Mouse (Mus musculus) right cerebral cortex, postnatal 10 days (tissue): ENCODE measurements around the gene Hprt.
"Not testable (repeated sequence)": the region's sequence is repeated elsewhere in the genome, so short reads cannot be mapped to it uniquely, and the experiment has no call there.

ENCODE experiments used
- DNase-seq, 2 experiments: peaks; one replicate each; pipeline ENCODE4 v3.0.0; 2021; ENCODE audit warnings: low spot score in 2 of 2

Gene Hprt

GRCm38 (mm10) chrX:52987905-52988783 lies at the start of gene Hprt:
Hprt (plus strand) TSS chrX:52988137.
- peak; percentile 89 to 90 for DNase-seq

- DNase-seq = no peak
Observed at GRCm38 (mm10) chrX:52945509-52945908, 42.4 kb upstream of the Hprt start.

DNA sequence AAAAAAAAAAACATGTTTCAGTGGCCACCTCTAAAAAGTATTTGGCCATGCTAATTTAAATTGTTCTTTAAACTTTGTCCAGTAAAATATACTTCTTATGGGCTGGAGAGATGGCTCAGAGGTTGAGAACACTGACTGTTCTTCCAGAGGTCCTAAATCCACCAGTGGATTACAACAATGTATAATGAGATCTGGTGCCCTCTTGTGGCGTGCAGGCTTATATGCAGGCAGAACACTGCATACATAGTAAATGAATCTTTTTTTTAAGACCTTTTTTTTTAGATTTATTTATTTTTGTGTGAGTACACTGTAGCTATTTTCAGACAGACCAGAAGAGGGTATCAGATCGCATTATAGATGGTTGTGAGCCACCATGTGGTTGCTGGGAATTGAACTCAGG lies 38.2 kb upstream of the Hprt start:
- peak in 1 of 2 experiments; percentile 24 for DNase-seq

DNA sequence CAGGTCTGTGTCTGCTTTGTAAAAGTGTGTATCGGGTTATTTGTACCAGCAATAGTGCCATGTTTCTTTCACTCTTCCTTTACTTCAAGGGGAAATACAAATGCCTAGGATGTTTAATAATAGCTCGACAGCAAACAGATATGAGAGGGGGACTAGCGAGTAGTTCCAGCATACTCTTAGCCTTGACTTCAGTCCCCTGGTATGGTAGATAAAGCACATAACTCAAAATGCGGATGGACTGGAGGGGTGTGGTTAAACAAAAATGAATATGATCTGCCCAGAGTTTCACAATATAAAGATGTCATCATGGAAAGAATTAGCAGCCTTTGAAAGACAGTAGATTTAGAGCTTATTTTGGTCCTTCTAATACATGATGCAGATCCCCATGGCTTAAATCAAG lies 31.0 kb upstream of the Hprt start:
- DNase-seq = no peak

GRCm38 (mm10) chrX:52961559-52962110 lies 26.3 kb upstream of the Hprt start:
- peak in 1 of 2 experiments; percentile 21 for DNase-seq

DNA sequence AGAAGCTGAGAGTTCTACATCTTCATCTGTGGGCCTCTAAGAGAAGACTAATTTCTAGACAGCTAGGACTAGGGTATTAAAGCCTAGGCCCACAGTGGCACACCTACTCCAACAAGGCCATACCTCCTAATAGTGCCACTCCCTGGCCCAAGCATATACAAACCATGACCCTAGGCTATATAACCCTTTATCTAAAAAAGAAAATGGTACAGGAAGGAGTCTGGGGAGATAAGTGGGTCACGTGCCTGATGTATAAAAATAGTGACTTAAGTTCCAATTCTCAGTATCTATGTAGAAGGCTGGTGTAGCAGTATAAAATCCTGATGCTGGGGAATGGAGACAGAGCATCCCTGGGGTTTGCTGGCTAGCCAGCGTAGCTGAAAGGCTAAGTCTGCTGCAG lies 22.8 kb upstream of the Hprt start:
- DNase-seq = no peak

GRCm38 (mm10) chrX:52971211-52972006 lies 16.5 kb upstream of the Hprt start:
- DNase-seq = no peak

- no peak for DNase-seq
Observed at GRCm38 (mm10) chrX:52972129-52972528, 15.8 kb upstream of the Hprt start.

- DNase-seq = no peak
Observed at GRCm38 (mm10) chrX:52972680-52973079, 15.3 kb upstream of the Hprt start.

GRCm38 (mm10) chrX:52978576-52978975 lies 9.4 kb upstream of the Hprt start:
- DNase-seq = no peak

DNA sequence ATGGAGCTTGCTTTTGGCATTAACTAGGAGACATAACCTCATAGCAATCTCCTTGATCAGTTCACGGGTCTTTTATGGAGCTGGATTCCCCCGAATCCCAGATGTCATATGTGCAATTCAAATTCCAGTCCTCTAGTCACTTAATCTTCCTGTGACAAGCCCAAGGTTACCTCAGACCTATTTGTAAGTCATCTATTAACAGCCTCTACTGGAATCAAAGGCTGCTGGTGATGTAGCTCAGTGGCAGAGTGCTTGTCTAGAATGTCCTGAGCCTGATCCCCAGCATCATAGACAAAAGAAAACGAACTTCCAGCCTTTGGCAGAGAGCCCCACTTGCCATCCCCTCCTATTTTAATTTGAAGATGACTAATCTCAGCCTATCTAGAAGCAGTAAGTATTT lies 6.6 kb upstream of the Hprt start:
- no peak for DNase-seq

DNA sequence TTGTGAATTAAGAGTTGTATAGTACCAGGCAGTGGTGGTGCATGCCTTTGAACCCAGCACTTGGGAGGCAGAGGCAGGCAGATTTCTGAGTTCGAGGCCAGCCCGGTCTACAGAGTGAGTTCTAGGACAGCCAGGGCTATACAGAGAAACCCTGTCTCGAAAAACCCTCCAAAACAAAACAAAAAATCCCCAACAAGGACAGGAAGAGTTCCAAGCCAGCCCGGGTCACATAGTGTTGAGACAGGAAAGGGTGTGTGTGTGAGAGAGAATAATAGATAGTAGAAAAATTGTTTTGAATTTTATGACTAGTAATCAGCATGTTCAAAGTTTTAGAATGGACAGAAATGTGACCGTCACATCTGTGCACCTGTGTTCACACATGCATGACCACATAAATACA lies 6.8 kb downstream of the Hprt start:
- not testable (repeated sequence) for DNase-seq

GRCm38 (mm10) chrX:53004887-53005286 lies 16.9 kb downstream of the Hprt start:
- not testable (repeated sequence) for DNase-seq

- DNase-seq = no peak
Observed at GRCm38 (mm10) chrX:53006062-53006461, 18.1 kb downstream of the Hprt start.

DNA sequence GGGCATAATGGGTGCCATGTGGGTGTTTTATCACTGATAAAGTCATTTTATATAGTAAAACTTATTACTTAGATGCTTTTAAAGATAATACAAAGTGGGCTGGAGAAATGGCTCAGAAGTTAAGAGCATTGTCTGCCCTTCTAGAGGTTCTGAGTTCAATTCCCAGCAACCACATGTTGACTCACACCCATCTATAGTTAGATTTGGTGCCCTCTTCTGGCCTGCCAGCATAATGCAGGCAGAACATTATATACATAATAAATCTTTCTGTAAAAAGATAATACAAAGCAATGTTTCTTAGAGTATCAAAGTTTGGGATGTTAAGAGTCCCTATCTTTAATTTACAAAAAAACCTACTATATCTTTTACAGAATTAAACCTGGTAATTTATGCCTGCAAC lies 27.6 kb downstream of the Hprt start:
- no peak for DNase-seq

- no peak for DNase-seq
Observed at GRCm38 (mm10) chrX:53023021-53023420, 35.1 kb downstream of the Hprt start.

DNA sequence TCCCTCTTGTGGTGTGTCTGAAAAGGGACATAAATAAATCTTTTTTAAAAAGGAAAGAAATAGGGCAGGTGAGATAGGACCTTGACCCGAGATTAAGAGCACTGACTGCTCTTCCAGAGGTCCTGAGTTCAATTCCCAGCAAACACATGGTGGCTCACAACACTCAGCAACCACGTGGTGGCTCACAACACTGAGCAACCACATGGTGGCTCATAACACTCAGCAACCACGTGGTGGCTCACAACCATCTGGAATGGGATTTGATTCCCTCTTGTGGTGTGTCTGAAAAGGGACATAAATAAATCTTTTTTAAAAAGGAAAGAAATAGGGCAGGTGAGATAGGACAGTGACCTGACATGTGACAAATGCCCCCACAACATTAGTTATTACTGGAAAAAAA lies 36.3 kb downstream of the Hprt start:
- DNase-seq = not testable (repeated sequence)

DNA sequence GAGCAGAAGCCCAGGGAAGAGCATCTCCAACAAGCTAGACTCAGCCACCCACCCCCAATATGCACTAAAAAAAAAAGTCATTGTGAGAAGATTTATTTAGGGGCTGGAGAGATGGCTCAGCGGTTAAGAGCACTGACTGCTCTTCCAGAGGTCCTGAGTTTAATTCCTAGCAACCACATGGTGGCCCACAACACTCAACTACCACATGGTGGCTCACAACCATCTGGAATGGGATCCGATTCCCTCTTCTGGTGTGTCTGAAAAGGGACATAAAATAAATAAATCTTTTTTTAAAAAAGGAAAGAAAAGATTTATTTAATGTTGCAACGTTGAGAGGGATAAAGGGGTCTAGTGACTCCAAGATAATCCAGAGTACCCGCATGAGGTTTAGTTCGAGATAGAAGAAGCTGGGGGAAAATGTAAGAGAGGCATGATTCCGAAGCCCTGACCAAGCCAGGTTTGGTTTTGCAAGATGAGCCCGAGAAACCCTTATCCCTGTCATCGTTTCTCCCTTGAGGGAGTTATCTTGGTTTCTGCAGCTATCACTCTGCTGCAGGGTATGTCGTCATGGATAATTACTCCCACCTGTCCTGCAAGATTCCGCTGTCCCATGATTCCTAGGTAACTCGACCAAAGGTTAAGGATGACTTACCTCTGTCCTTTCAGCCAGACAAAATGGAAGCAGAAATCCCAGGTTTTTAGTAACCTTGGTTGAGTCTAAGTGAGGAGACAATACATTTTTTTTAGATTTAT lies 37.7 kb downstream of the Hprt start:
- DNase-seq = no peak

GRCm38 (mm10) chrX:53029559-53029958 lies 41.6 kb downstream of the Hprt start:
- DNase-seq = no peak

- no peak for DNase-seq
Observed at GRCm38 (mm10) chrX:53038194-53038593, 50.3 kb downstream of the Hprt start.

- DNase-seq = no peak
Observed at GRCm38 (mm10) chrX:53039651-53040050, 51.7 kb downstream of the Hprt start.

GRCm38 (mm10) chrX:53040138-53040537 lies 52.2 kb downstream of the Hprt start:
- no peak for DNase-seq
